ENCODE assay signal across 9 mouse cellular contexts in genomic region chr7:30444154-30444970, GRCm38 (mm10). TPM values are rescaled to one million over a fixed set of nuclear protein-coding genes. Genes with fewer than 3 reads are reported as not detected.
DNase-seq lines count a peak whose midpoint lies in the region; ATAC-seq lines count a peak whose summit lies in the region.
"Had no signal": no experiment of that assay in that cellular context is flagged by ENCODE, and none has a peak within 500 bp of the region (broad histone marks: within the 10 kb centered on the region; RNA-seq: fewer than 3 reads in every experiment).

No protein-coding gene starts in this region.

- H3K4me1 ChIP-seq in embryonic facial prominence, embryonic 12.5 days: peaks cover 8% of the 10 kb centered on the region; the same call in 1 of the 2 replicates
- H3K4me1 ChIP-seq in hindbrain, embryonic 14.5 days (replicated peaks; ENCODE audit: control insufficient read depth, insufficient read depth, low read length): peaks cover 25% of the 10 kb centered on the region; the same call in 1 of the 2 replicates
- H3K4me1 ChIP-seq in limb, embryonic 11.5 days (ENCODE audit: control insufficient read depth, insufficient read depth, low read length): peaks cover 8% of the 10 kb centered on the region; the same call in 1 of the 2 replicates

- H3K9ac ChIP-seq in embryonic facial prominence, embryonic 12.5 days: peak overlapping the region; percentile 77
- peak overlapping the region; percentile 98 for H3K9ac ChIP-seq in hindbrain, embryonic 14.5 days
- H3K9ac ChIP-seq in limb, embryonic 11.5 days (ENCODE audit: low read length): peak overlapping the region; percentile 63; the same call in 1 of the 2 replicates

- peak overlapping the region; percentile 50; the same call in 1 of the 2 replicates for H3K27ac ChIP-seq in embryonic facial prominence, embryonic 12.5 days
- H3K27ac ChIP-seq in hindbrain, embryonic 14.5 days: peak overlapping the region; percentile 99
- no peak overlapping the region for H3K27ac ChIP-seq in limb, embryonic 11.5 days (replicated peaks; ENCODE audit: low read depth, low read length)

- 0 out of 2 replicates have a peak, but pooled peaks cover 12% of the 10 kb centered on the region for H3K36me3 ChIP-seq in embryonic facial prominence, embryonic 12.5 days
- H3K36me3 ChIP-seq in hindbrain, embryonic 14.5 days (replicated peaks; ENCODE audit: control insufficient read depth, insufficient read depth): peaks cover 40% of the 10 kb centered on the region
- H3K36me3 ChIP-seq in limb, embryonic 11.5 days (ENCODE audit: control insufficient read depth, insufficient read depth, low read length): no peaks in the 10 kb centered on the region

- DNase-seq in thymus, postnatal 4 days: peak; percentile 53
- DNase-seq in thymus, postnatal 14 days: no peak
- peak; percentile 78 for DNase-seq in hindbrain, embryonic 14.5 days (ENCODE audit: low spot score)
- DNase-seq in limb, embryonic 11.5 days (ENCODE audit: low spot score): peak; percentile 67
- peak; percentile 64 for DNase-seq in neural tube, embryonic 10.5 days (ENCODE audit: extremely low spot score, low spot score)
- no peak for DNase-seq in spleen, postnatal 14 days (ENCODE audit: low spot score in 2 of 2)
- DNase-seq in c-Kit-positive CD71-positive TER-119-positive erythroid progenitor cells, embryonic 14.5 days (ENCODE audit: low spot score): no peak

- peak; percentile 17; the same call in 1 of the 2 replicates for ATAC-seq in embryonic facial prominence, embryonic 12.5 days (ENCODE audit: insufficient number of reproducible peaks, insufficient read depth, low FRiP score, low TSS enrichment)
- peak; percentile 68 for ATAC-seq in hindbrain, embryonic 14.5 days (ENCODE audit: low FRiP score)
- 0 out of 2 replicates have a peak, but pooled peaks have one; percentile 31 for ATAC-seq in limb, embryonic 11.5 days (ENCODE audit: insufficient number of reproducible peaks, low FRiP score, low TSS enrichment, low read depth)

- H3K27me3 ChIP-seq in embryonic facial prominence, embryonic 12.5 days: peaks cover 45% of the 10 kb centered on the region
- no peaks in the 10 kb centered on the region for H3K27me3 ChIP-seq in hindbrain, embryonic 14.5 days (ENCODE audit: control insufficient read depth, insufficient read depth, low read length)
- H3K27me3 ChIP-seq in limb, embryonic 11.5 days (ENCODE audit: control insufficient read depth, insufficient read depth, low read length): peaks cover 24% of the 10 kb centered on the region

- H3K4me2 ChIP-seq in embryonic facial prominence, embryonic 12.5 days (replicated peaks): peak overlapping the region; percentile 73
- peak overlapping the region; percentile 82 for H3K4me2 ChIP-seq in hindbrain, embryonic 14.5 days (replicated peaks)
- peak overlapping the region; percentile 77 for H3K4me2 ChIP-seq in limb, embryonic 11.5 days (ENCODE audit: low read depth, severe bottlenecking)

- WGBS in embryonic facial prominence, embryonic 12.5 days: under 1% methylated on average over 38 of the region's 38 CpGs
- under 1% methylated on average over 38 of the region's 38 CpGs for WGBS in hindbrain, embryonic 14.5 days
- whole genome bisulfite sequencing in limb, embryonic 11.5 days: 1% methylated on average over 37 of the region's 38 CpGs

- peak overlapping the region; percentile 78 for H3K4me3 ChIP-seq in embryonic facial prominence, embryonic 12.5 days
- H3K4me3 ChIP-seq in hindbrain, embryonic 14.5 days (replicated peaks; ENCODE audit: low read length): peak overlapping the region; percentile 92
- H3K4me3 ChIP-seq in limb, embryonic 11.5 days (ENCODE audit: low read depth, low read length): peak overlapping the region; percentile 58
- H3K4me3 ChIP-seq: myocyte had no signal

- peaks cover 2% of the 10 kb centered on the region; the same call in 1 of the 2 replicates for H3K9me3 ChIP-seq in embryonic facial prominence, embryonic 12.5 days
- H3K9me3 ChIP-seq in hindbrain, embryonic 14.5 days (ENCODE audit: control insufficient read depth, low read length): no peaks in the 10 kb centered on the region
- H3K9me3 ChIP-seq in limb, embryonic 11.5 days (ENCODE audit: control insufficient read depth, low read length): no peaks in the 10 kb centered on the region

RNA-seq across cellular contexts. Expression of gene Aplp1, which starts 1.0 kb away (rescaled TPM):
- 66.5 and 74.7 TPM in 2 replicates for polyA plus RNA-seq in embryonic facial prominence, embryonic 12.5 days (2016; fragmentation: Nextera tagmentation; extraction: Ambion mirVana)
- 690 and 752 TPM in 2 replicates for polyA plus RNA-seq in hindbrain, embryonic 14.5 days (2014; fragmentation: Nextera tagmentation; extraction: Ambion mirVana)
- polyA plus RNA-seq in limb, embryonic 11.5 days (2014; fragmentation: Nextera tagmentation; extraction: Ambion mirVana): 16.6 and 18.0 TPM in 2 replicates

RNA-seq across cellular contexts. Expression of gene Kirrel2, which starts 13.1 kb away (rescaled TPM):
- polyA plus RNA-seq in embryonic facial prominence, embryonic 12.5 days (2016; fragmentation: Nextera tagmentation; extraction: Ambion mirVana): 0.46 and 0.52 TPM in 2 replicates
- 1.8 and 2.4 TPM in 2 replicates for polyA plus RNA-seq in hindbrain, embryonic 14.5 days (2014; fragmentation: Nextera tagmentation; extraction: Ambion mirVana)
- polyA plus RNA-seq in limb, embryonic 11.5 days (2014; fragmentation: Nextera tagmentation; extraction: Ambion mirVana): 0.13 TPM in 1 of 2 replicates, not detected in the other
- polyA plus RNA-seq: myocyte had no signal

RNA-seq across cellular contexts. Expression of gene Nphs1, which starts 13.8 kb away (rescaled TPM):
- polyA plus RNA-seq in embryonic facial prominence, embryonic 12.5 days (2016; fragmentation: Nextera tagmentation; extraction: Ambion mirVana): 0.10 and 0.29 TPM in 2 replicates
- 0.54 and 0.83 TPM in 2 replicates for polyA plus RNA-seq in hindbrain, embryonic 14.5 days (2014; fragmentation: Nextera tagmentation; extraction: Ambion mirVana)
- polyA plus RNA-seq in limb, embryonic 11.5 days (2014; fragmentation: Nextera tagmentation; extraction: Ambion mirVana): 0.15 TPM in 1 of 2 replicates, not detected in the other

RNA-seq across cellular contexts. Expression of gene Nfkbid, which starts 22.8 kb away (rescaled TPM):
- polyA plus RNA-seq in embryonic facial prominence, embryonic 12.5 days (2016; fragmentation: Nextera tagmentation; extraction: Ambion mirVana): 2.1 and 2.9 TPM in 2 replicates
- polyA plus RNA-seq in hindbrain, embryonic 14.5 days (2014; fragmentation: Nextera tagmentation; extraction: Ambion mirVana): 1.8 and 2.9 TPM in 2 replicates
- 0.96 and 1.4 TPM in 2 replicates for polyA plus RNA-seq in limb, embryonic 11.5 days (2014; fragmentation: Nextera tagmentation; extraction: Ambion mirVana)

RNA-seq across cellular contexts. Expression of gene Hcst, which starts 24.7 kb away (rescaled TPM):
- 0.70 and 0.98 TPM in 2 replicates for polyA plus RNA-seq in embryonic facial prominence, embryonic 12.5 days (2016; fragmentation: Nextera tagmentation; extraction: Ambion mirVana)
- 1.1 TPM in 1 of 2 replicates, not detected in the other for polyA plus RNA-seq in hindbrain, embryonic 14.5 days (2014; fragmentation: Nextera tagmentation; extraction: Ambion mirVana)
- polyA plus RNA-seq in limb, embryonic 11.5 days (2014; fragmentation: Nextera tagmentation; extraction: Ambion mirVana): 0.39 TPM in 1 of 2 replicates, not detected in the other
- polyA plus RNA-seq: myocyte had no signal

Comparison
In these comparisons a context has a peak if more than half of its experiments do, and no peak if none do; other contexts are left out.
1. DNase-seq: peak in thymus, postnatal 4 days (single experiment), hindbrain, embryonic 14.5 days (single experiment), limb, embryonic 11.5 days (single experiment) and neural tube, embryonic 10.5 days (single experiment); none in thymus, postnatal 14 days (single experiment), spleen, postnatal 14 days (0 of 2) and c-Kit-positive CD71-positive TER-119-positive erythroid progenitor cells, embryonic 14.5 days (single experiment).
2. ATAC-seq: peak in every context shown above with its lines; median percentile 68 in hindbrain, embryonic 14.5 days; 31 in limb, embryonic 11.5 days; 17 in embryonic facial prominence, embryonic 12.5 days.
3. Peak in every context shown above with its lines, with median percentiles within 50 percentile points of each other: H3K4me2 ChIP-seq, H3K4me3 ChIP-seq and H3K9ac ChIP-seq.